Mouse (Mus musculus): ENCODE data around the gene Arl10.

The Arl10 gene

GRCm38 (mm10) chr13:54621155-54621932 is 46.5 kb downstream of the Arl10 start, which contains the start of gene Faf2:
TSS of gene Faf2 (plus strand) at chr13:54621784.
- peak; percentile 99 for DNase-seq

GRCm38 (mm10) chr13:54621960-54622521 is 47.2 kb downstream of the Arl10 start:
- DNase-seq: no peak

- no peak for DNase-seq
Measured at GRCm38 (mm10) chr13:54629128-54629527, 54.3 kb downstream of the Arl10 start.

Measured in kidney, postnatal 10 days (tissue).